Mouse (Mus musculus) yolk sac, embryonic 10.5 days (tissue): ENCODE data around the gene Zfp775.
"Not testable (repeated sequence)": the region's sequence is repeated elsewhere in the genome, so short reads cannot be mapped to it uniquely, and the experiment has no call there.

Experiments
- DNase-seq: peaks from one replicate; pipeline ENCODE4 v3.0.0-alpha.2; 2017; ENCODE audit warnings: low spot score

The Zfp775 gene

GRCm38 (mm10) chr6:48591221-48591845 is 10.5 kb upstream of the Zfp775 start:
- DNase-seq: no peak

GRCm38 (mm10) chr6:48591871-48592270 is 10.0 kb upstream of the Zfp775 start:
- DNase-seq: no peak

- peak; percentile 89 for DNase-seq
Measured at GRCm38 (mm10) chr6:48593158-48594042, 8.5 kb upstream of the Zfp775 start, which contains the start of the genes Repin1 and Gm44965. Gene Repin1, plus strand, starts transcription at chr6:48593883. Gene Gm44965, plus strand, starts transcription at chr6:48593941.

- peak; percentile 69 for DNase-seq
Measured at GRCm38 (mm10) chr6:48594043-48594738, 7.7 kb upstream of the Zfp775 start.

GRCm38 (mm10) chr6:48595278-48595677 is 6.6 kb upstream of the Zfp775 start:
- no peak for DNase-seq

- DNase-seq: no peak
Measured at GRCm38 (mm10) chr6:48596545-48597232, 5.2 kb upstream of the Zfp775 start.

GRCm38 (mm10) chr6:48597233-48597625 is 4.6 kb upstream of the Zfp775 start:
- no peak for DNase-seq

GRCm38 (mm10) chr6:48600594-48600993 is 1.3 kb upstream of the Zfp775 start:
- DNase-seq: no peak

- no peak for DNase-seq
Measured at GRCm38 (mm10) chr6:48602080-48602741, 348 bp downstream of the Zfp775 start.

- DNase-seq: no peak
Measured at GRCm38 (mm10) chr6:48608124-48608523, 6.3 kb downstream of the Zfp775 start.

- DNase-seq: no peak
Measured at GRCm38 (mm10) chr6:48609512-48609911, 7.6 kb downstream of the Zfp775 start.

- no peak for DNase-seq
Measured at GRCm38 (mm10) chr6:48610657-48611056, 8.8 kb downstream of the Zfp775 start.

- no peak for DNase-seq
Measured at GRCm38 (mm10) chr6:48613464-48613863, 11.6 kb downstream of the Zfp775 start.

GRCm38 (mm10) chr6:48614756-48615155 is 12.9 kb downstream of the Zfp775 start:
- DNase-seq: no peak

GRCm38 (mm10) chr6:48620031-48620430 is 18.2 kb downstream of the Zfp775 start:
- DNase-seq: no peak

- DNase-seq: not testable (repeated sequence)
Measured at GRCm38 (mm10) chr6:48622186-48622843, 20.5 kb downstream of the Zfp775 start.

GRCm38 (mm10) chr6:48623460-48623859 is 21.6 kb downstream of the Zfp775 start:
- DNase-seq: no peak

- no peak for DNase-seq
Measured at GRCm38 (mm10) chr6:48626464-48626863, 24.6 kb downstream of the Zfp775 start, which contains the start of gene AI854703. Gene AI854703, plus strand, starts transcription at chr6:48626764.

GRCm38 (mm10) chr6:48626984-48627383 is 25.1 kb downstream of the Zfp775 start:
- peak; percentile 32 for DNase-seq

- no peak for DNase-seq
Measured at GRCm38 (mm10) chr6:48627511-48627924, 25.7 kb downstream of the Zfp775 start.

GRCm38 (mm10) chr6:48628377-48628776 is 26.5 kb downstream of the Zfp775 start:
- no peak for DNase-seq
